Mouse (Mus musculus): ENCODE data around the gene Copz1. TPM values are rescaled to one million over a fixed set of nuclear protein-coding genes. Genes with fewer than 3 reads are reported as not detected.

The Copz1 gene
- polyA plus RNA-seq, 1 experiment, result 143 TPM

- Histone ChIP-seq H3K4me1 (ENCODE audit: control insufficient read depth, insufficient read depth, low read length) (peaks cover 15% of the 10 kb centered on the region), H3K27ac (ENCODE audit: insufficient read depth, low read length) (peak overlapping the region; percentile 38; the same call in 1 of the 2 replicates), H3K4me3 (ENCODE audit: insufficient read depth, low read length) (no peak overlapping the region)
- TF ChIP-seq CTCF (IDR thresholded peaks at IDR 0.05; ENCODE audit: borderline replicate concordance, insufficient read depth, low read length) (no peak), POLR2A (IDR thresholded peaks at IDR 0.05; ENCODE audit: low read depth, low read length) (no peak)
Observed at GRCm38 (mm10) chr15:103285778-103286417, 13.4 kb downstream of the Copz1 start.

- TF ChIP-seq POLR2A (IDR thresholded peaks at IDR 0.05; ENCODE audit: low read depth, low read length) (no peak), CTCF (IDR thresholded peaks at IDR 0.05; ENCODE audit: borderline replicate concordance, insufficient read depth, low read length) (no peak)
- Histone ChIP-seq H3K4me3 (ENCODE audit: insufficient read depth, low read length) (no peak overlapping the region), H3K27ac (ENCODE audit: insufficient read depth, low read length) (no peak overlapping the region), H3K4me1 (ENCODE audit: control insufficient read depth, insufficient read depth, low read length) (peaks cover 15% of the 10 kb centered on the region)
Observed at GRCm38 (mm10) chr15:103289600-103289999, 17.1 kb downstream of the Copz1 start.

GRCm38 (mm10) chr15:103290417-103290816 is 17.9 kb downstream of the Copz1 start:
- H3K27ac ChIP-seq (ENCODE audit: insufficient read depth, low read length), result no peak overlapping the region
- TF ChIP-seq POLR2A (IDR thresholded peaks at IDR 0.05; ENCODE audit: low read depth, low read length) (no peak), CTCF (IDR thresholded peaks at IDR 0.05; ENCODE audit: borderline replicate concordance, insufficient read depth, low read length) (no peak)
- H3K4me1 ChIP-seq (ENCODE audit: control insufficient read depth, insufficient read depth, low read length), result peaks cover 11% of the 10 kb centered on the region
- H3K4me3 ChIP-seq (ENCODE audit: insufficient read depth, low read length), result no peak overlapping the region

- no peak for TF ChIP-seq POLR2A (IDR thresholded peaks at IDR 0.05; ENCODE audit: low read depth, low read length)
- TF ChIP-seq CTCF (IDR thresholded peaks at IDR 0.05; ENCODE audit: borderline replicate concordance, insufficient read depth, low read length), result no peak
- Histone ChIP-seq H3K4me3 (ENCODE audit: insufficient read depth, low read length) (no peak overlapping the region), H3K27ac (ENCODE audit: insufficient read depth, low read length) (no peak overlapping the region), H3K4me1 (ENCODE audit: control insufficient read depth, insufficient read depth, low read length) (peaks cover 7% of the 10 kb centered on the region; the same call in 1 of the 2 replicates)
Observed at GRCm38 (mm10) chr15:103290843-103291242, 18.3 kb downstream of the Copz1 start.

- Histone ChIP-seq H3K27ac (ENCODE audit: insufficient read depth, low read length) (peak overlapping the region; percentile 80), H3K4me3 (ENCODE audit: insufficient read depth, low read length) (no peak overlapping the region), H3K4me1 (ENCODE audit: control insufficient read depth, insufficient read depth, low read length) (peaks cover 4% of the 10 kb centered on the region; the same call in 1 of the 2 replicates)
- TF ChIP-seq CTCF (IDR thresholded peaks at IDR 0.05; ENCODE audit: borderline replicate concordance, insufficient read depth, low read length) (no peak), POLR2A (IDR thresholded peaks at IDR 0.05; ENCODE audit: low read depth, low read length) (no peak)
Observed at GRCm38 (mm10) chr15:103292673-103293345, 20.3 kb downstream of the Copz1 start.

GRCm38 (mm10) chr15:103293375-103293774 is 20.9 kb downstream of the Copz1 start:
- peaks cover 4% of the 10 kb centered on the region; the same call in 1 of the 2 replicates for H3K4me1 ChIP-seq (ENCODE audit: control insufficient read depth, insufficient read depth, low read length)
- H3K27ac ChIP-seq (ENCODE audit: insufficient read depth, low read length), result peak overlapping the region; percentile 80
- H3K4me3 ChIP-seq (ENCODE audit: insufficient read depth, low read length), result no peak overlapping the region
- TF ChIP-seq CTCF (IDR thresholded peaks at IDR 0.05; ENCODE audit: borderline replicate concordance, insufficient read depth, low read length) (no peak), POLR2A (IDR thresholded peaks at IDR 0.05; ENCODE audit: low read depth, low read length) (no peak)

GRCm38 (mm10) chr15:103294649-103295048 is 22.1 kb downstream of the Copz1 start:
- Histone ChIP-seq H3K4me3 (ENCODE audit: insufficient read depth, low read length) (no peak overlapping the region), H3K27ac (ENCODE audit: insufficient read depth, low read length) (no peak overlapping the region), H3K4me1 (ENCODE audit: control insufficient read depth, insufficient read depth, low read length) (peaks cover 15% of the 10 kb centered on the region)
- TF ChIP-seq CTCF (IDR thresholded peaks at IDR 0.05; ENCODE audit: borderline replicate concordance, insufficient read depth, low read length), result no peak
- no peak for TF ChIP-seq POLR2A (IDR thresholded peaks at IDR 0.05; ENCODE audit: low read depth, low read length)

- TF ChIP-seq POLR2A (IDR thresholded peaks at IDR 0.05; ENCODE audit: low read depth, low read length) (no peak), CTCF (IDR thresholded peaks at IDR 0.05; ENCODE audit: borderline replicate concordance, insufficient read depth, low read length) (no peak)
- Histone ChIP-seq H3K4me1 (ENCODE audit: control insufficient read depth, insufficient read depth, low read length) (peaks cover 18% of the 10 kb centered on the region), H3K4me3 (ENCODE audit: insufficient read depth, low read length) (no peak overlapping the region), H3K27ac (ENCODE audit: insufficient read depth, low read length) (no peak overlapping the region)
Observed at GRCm38 (mm10) chr15:103295851-103296250, 23.3 kb downstream of the Copz1 start.

- no peak overlapping the region for H3K4me3 ChIP-seq (ENCODE audit: insufficient read depth, low read length)
- no peak overlapping the region for H3K27ac ChIP-seq (ENCODE audit: insufficient read depth, low read length)
- TF ChIP-seq CTCF (IDR thresholded peaks at IDR 0.05; ENCODE audit: borderline replicate concordance, insufficient read depth, low read length) (no peak), POLR2A (IDR thresholded peaks at IDR 0.05; ENCODE audit: low read depth, low read length) (no peak)
- peaks cover 31% of the 10 kb centered on the region for H3K4me1 ChIP-seq (ENCODE audit: control insufficient read depth, insufficient read depth, low read length)
Observed at GRCm38 (mm10) chr15:103297313-103297712, 24.8 kb downstream of the Copz1 start.

GRCm38 (mm10) chr15:103298026-103298425 is 25.5 kb downstream of the Copz1 start:
- TF ChIP-seq POLR2A (IDR thresholded peaks at IDR 0.05; ENCODE audit: low read depth, low read length), result no peak
- no peak for TF ChIP-seq CTCF (IDR thresholded peaks at IDR 0.05; ENCODE audit: borderline replicate concordance, insufficient read depth, low read length)
- H3K4me1 ChIP-seq (ENCODE audit: control insufficient read depth, insufficient read depth, low read length), result peaks cover 37% of the 10 kb centered on the region
- no peak overlapping the region for H3K4me3 ChIP-seq (ENCODE audit: insufficient read depth, low read length)

More at GRCm38 (mm10) chr15:103298026-103298425, 25.5 kb downstream of the Copz1 start:
- H3K27ac ChIP-seq (ENCODE audit: insufficient read depth, low read length), result no peak overlapping the region

Measured in embryonic fibroblast, embryonic 13.5 days (primary cell).